Mouse (Mus musculus): ENCODE measurements at regions not wholly inside any gene's neighbourhood (a gene's known extent, or its start where the extent isn't known, plus 50 kb on each side); places are given as distances from the start of the nearest gene placed in this dataset.

DNA sequence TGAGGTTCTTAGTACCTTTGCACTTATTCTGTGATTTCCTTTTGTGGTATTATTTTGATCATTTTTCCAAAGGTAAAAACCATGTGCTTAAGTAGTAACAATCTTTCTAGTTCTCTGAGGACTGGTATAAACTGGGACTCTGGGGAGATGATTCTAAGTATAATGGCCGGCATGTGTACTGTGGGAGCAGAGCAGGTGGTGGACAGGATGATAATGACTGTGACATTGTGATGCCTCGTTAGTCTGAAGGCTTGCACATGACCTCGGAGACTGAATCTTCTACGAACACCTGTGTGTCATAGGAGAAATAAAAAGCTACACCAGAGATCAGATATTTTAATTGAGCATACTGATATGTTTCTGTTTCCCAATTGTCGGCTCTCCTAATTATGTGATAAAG, 276.4 kb downstream of the Hsfy2 start:
- TF ChIP-seq CTCF (IDR thresholded peaks at IDR 0.05; ENCODE audit: insufficient read depth, low read length) = no peak
- TF ChIP-seq POLR2A (IDR thresholded peaks at IDR 0.05; ENCODE audit: borderline replicate concordance, extremely low read depth, low read depth, low read length) = no peak

Data from lung, adult 2 months (tissue).